Mouse (Mus musculus) heart, embryonic 14.5 days (tissue): ENCODE data around the gene Rab40c. TPM values are rescaled to one million over a fixed set of nuclear protein-coding genes. Genes with fewer than 3 reads are reported as not detected.

Experiments
- ATAC-seq: fragments of 200-750 bp; cut with Nextera tagmentation; 2 replicates; pipeline ENCODE4 v1.8.0; 2017; ENCODE audit warnings: low read depth, moderate TSS enrichment; ENCODE audit not compliant: insufficient number of reproducible peaks, insufficient read depth, low FRiP score
- H3K27ac ChIP-seq, 2 experiments: fragments of 200-500 bp in 1 of 2; fragments of 300-500 bp in 1 of 2; sonication (generic) in 1 of 2; replicated peaks in 1 of 2; 2 replicates each; pipeline ENCODE4 v1.5.1; 2012 to 2014; ENCODE audit warnings: low read depth in 2 of 2, low read length in 2 of 2, control low read depth in 1 of 2, mild to moderate bottlenecking in 1 of 2, mixed read lengths in 1 of 2; ENCODE audit not compliant: control insufficient read depth in 1 of 2, insufficient read depth in 1 of 2
- H3K27me3 ChIP-seq: fragments of 300-500 bp; sonication (generic); 2 replicates; pipeline ENCODE4 v1.6.1; 2014; ENCODE audit warnings: mild to moderate bottlenecking, low read length, control low read depth; ENCODE audit not compliant: control insufficient read depth, insufficient read depth
- H3K36me3 ChIP-seq: fragments of 300-500 bp; sonication (generic); 2 replicates; pipeline ENCODE4 v1.6.1; 2014; ENCODE audit warnings: mild to moderate bottlenecking, control low read depth, low read length, mixed read lengths; ENCODE audit not compliant: control insufficient read depth, insufficient read depth
- H3K4me1 ChIP-seq, 2 experiments: fragments of 200-500 bp in 1 of 2; fragments of 300-500 bp in 1 of 2; sonication (generic) in 1 of 2; 2 replicates each; pipeline ENCODE4 v1.6.1; 2012 to 2014; ENCODE audit warnings: low read length in 2 of 2, control low read depth in 1 of 2, mixed read lengths in 1 of 2; ENCODE audit not compliant: control insufficient read depth in 2 of 2, insufficient read depth in 2 of 2
- H3K4me2 ChIP-seq: fragments of 300-500 bp; sonication (generic); 2 replicates; pipeline ENCODE4 v1.6.1; 2014; ENCODE audit warnings: mild to moderate bottlenecking, low read length
- H3K4me3 ChIP-seq, 2 experiments: fragments of 200-500 bp in 1 of 2; fragments of 300-500 bp in 1 of 2; sonication (generic) in 1 of 2; 2 replicates each; pipeline ENCODE4 v1.5.1; 2012 to 2014; ENCODE audit warnings: low read length in 2 of 2, mild to moderate bottlenecking in 2 of 2, control low read depth in 1 of 2, low read depth in 1 of 2, moderate library complexity in 1 of 2; ENCODE audit not compliant: control insufficient read depth in 1 of 2, insufficient read depth in 1 of 2
- H3K9ac ChIP-seq: fragments of 300-500 bp; sonication (generic); 2 replicates; pipeline ENCODE4 v1.6.1; 2014; ENCODE audit warnings: mild to moderate bottlenecking, low read length
- H3K9me3 ChIP-seq: fragments of 300-500 bp; sonication (generic); 2 replicates; pipeline ENCODE4 v1.6.1; 2016; ENCODE audit warnings: low read length, control low read depth; ENCODE audit not compliant: control insufficient read depth
- WGBS: fragments of 180-500 bp; shearing (Covaris S2); extraction: QIAGEN DNeasy Blood & Tissue Kit; methylation state at CpG from one replicate; pipeline ENCODE4 v1.1.7; 2014; 5-methylcytosine and 5-hydroxymethylcytosine counted together
- polyA plus RNA-seq: library from polyadenylated mRNA; unstranded; fragments of >200 nt; fragmentation: Nextera tagmentation; extraction: Ambion mirVana; gene quantifications from 2 replicates; pipeline ENCODE4 v1.2.1, GENCODE M21; 2014

Rab40c gene
- polyA plus RNA-seq, 1 experiment from 2014 or later: 8.8 TPM

DNA sequence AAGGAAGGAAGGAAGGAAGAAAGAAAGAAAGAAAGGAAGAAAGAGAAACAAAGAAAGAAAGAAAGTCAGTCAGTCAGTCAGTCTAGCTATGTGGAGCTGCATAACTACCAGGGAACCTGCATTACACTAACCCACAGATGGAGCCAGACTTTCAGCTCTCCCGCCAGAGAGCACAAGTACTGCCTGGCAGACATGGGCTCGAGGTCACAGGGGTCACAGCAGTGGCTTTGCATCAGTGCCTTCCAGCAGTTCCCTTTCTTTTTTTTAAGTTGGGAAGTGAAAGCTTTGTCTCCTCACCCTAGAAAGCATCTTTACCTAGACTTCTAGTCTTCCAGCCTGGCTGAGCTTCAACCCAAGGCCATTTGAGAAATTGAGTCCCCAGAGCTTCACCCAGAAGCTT is 24.1 kb downstream of the Rab40c start:
- ATAC-seq: no peak
- Histone ChIP-seq H3K4me1 (peaks cover 2 to 6% of the 10 kb centered on the region in 2 experiments; a peak in 1 of 4 replicates), H3K9me3 (no peaks in the 10 kb centered on the region), H3K27ac (no peak overlapping the region), H3K9ac (no peak overlapping the region), H3K27me3 (no peaks in the 10 kb centered on the region), H3K4me3 (no peak overlapping the region), H3K4me2 (no peak overlapping the region), H3K36me3 (peaks cover 11% of the 10 kb centered on the region)
- WGBS: 38% methylated on average over 2 of the region's 2 CpGs

DNA sequence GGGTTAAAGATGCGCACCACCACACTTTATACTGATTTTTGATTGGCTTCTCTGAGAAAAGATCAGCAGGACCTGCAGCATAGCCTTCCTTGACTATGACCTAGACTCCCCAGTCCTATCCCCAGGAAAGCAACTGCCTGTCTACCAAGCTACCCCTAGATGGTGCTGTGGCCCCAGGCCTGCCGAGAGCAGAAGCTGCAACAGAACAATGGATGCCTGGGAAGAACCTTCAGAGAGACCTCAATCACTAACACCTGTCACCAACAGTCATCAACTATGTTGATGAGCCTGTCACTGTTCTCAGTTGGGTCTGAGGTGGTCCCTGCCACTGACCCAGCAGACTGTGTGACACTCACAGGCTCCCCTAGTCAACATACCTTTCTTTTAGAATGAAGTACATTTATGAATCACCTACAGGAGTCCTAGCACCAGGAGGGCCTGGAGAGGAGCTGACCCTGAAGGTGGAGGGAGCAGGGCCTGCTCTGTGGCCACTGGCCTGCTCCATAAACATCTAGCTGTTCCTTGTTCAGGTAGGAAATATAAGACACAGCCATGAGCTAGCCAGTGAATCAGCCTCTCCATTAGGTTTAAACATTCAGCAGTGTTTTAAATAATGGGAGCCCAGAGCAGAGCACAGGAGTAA is 25.4 kb downstream of the Rab40c start:
- Histone ChIP-seq H3K9me3 (no peaks in the 10 kb centered on the region), H3K4me2 (no peak overlapping the region), H3K4me1 (peaks cover 2 to 6% of the 10 kb centered on the region in 2 experiments; a peak in 1 of 4 replicates), H3K4me3 (no peak overlapping the region), H3K9ac (no peak overlapping the region), H3K36me3 (peaks cover 21% of the 10 kb centered on the region), H3K27ac (no peak overlapping the region), H3K27me3 (no peaks in the 10 kb centered on the region)
- 28% methylated on average over 2 of the region's 2 CpGs for WGBS
- no peak; the same call in 1 of the 2 replicates for ATAC-seq

DNA sequence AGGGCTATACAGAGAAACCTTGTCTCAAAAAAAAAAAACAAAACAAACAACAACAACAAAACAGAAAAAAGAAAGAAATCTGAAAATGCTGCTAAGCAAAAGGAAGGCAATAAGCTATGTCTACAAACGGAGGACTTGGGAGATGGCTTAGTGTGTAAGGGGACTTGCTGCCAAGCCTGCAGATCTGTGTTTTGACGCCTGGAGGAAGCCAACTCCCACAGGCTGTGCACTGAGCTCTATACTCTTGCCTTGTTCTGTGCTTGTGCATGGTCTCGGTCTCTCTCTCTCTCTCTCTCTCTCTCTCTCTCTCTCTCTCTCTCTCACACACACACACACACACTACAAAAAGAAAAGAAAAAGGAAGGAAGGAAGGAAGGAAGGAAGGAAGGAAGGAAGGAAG is 30.7 kb downstream of the Rab40c start:
- Histone ChIP-seq H3K4me2 (no peak overlapping the region), H3K27me3 (no peaks in the 10 kb centered on the region), H3K9ac (no peak overlapping the region), H3K27ac (no peak overlapping the region), H3K9me3 (no peaks in the 10 kb centered on the region), H3K36me3 (peaks cover 51% of the 10 kb centered on the region), H3K4me3 (no peak overlapping the region), H3K4me1 (no peaks in the 10 kb centered on the region)
- no peak for ATAC-seq
- 79% methylated on average over 3 of the region's 3 CpGs for WGBS

DNA sequence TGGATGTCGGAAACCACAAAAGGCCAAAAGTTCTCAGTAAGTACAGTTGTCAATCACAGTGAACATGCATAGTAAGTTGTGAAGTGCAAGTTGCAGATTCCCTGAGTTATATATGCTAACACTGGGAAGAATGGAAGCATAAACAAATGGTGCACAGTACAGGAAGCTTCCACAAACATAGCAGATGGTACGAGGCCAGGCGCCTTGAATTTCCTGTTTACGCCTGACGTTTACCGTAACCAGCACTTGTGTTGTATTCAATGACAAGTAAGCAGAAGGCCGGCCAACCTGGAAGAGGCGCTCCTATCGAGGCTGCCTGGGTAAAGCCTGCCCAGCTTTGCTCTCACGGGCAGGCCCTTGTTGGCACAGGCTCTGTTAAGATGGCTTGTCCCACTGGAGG is 32.1 kb downstream of the Rab40c start:
- WGBS: 78% methylated on average over 10 of the region's 10 CpGs
- no peak overlapping the region for H3K4me2 ChIP-seq
- no peak overlapping the region for H3K27ac ChIP-seq
- H3K4me1 ChIP-seq: no peaks in the 10 kb centered on the region
- H3K27me3 ChIP-seq: no peaks in the 10 kb centered on the region
- no peak overlapping the region for H3K9ac ChIP-seq
- peaks cover 64% of the 10 kb centered on the region for H3K36me3 ChIP-seq
- H3K4me3 ChIP-seq: no peak overlapping the region
- no peak for ATAC-seq
- no peaks in the 10 kb centered on the region for H3K9me3 ChIP-seq

DNA sequence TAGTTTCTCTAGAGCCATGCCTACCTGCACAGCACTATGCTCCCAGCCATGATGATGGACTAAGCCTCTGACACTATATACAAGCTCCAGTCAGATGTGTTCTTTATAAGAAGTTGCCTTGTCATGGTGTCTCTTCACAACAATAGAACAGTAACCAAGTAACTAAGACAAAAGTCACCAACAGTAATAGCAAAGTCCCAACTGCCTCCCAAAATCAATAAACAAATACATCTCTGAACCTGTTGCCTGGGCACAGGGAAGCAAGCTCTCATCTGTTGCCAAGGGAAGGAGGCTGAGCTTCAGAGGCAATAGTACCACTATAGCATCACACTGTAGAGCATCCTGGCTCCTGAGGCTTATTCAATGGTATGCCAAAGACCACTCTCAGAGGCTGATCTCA is 32.7 kb downstream of the Rab40c start:
- no peak overlapping the region for H3K4me2 ChIP-seq
- H3K9ac ChIP-seq: no peak overlapping the region
- no peak overlapping the region for H3K27ac ChIP-seq
- H3K4me3 ChIP-seq: no peak overlapping the region
- no peaks in the 10 kb centered on the region for H3K9me3 ChIP-seq
- H3K4me1 ChIP-seq: no peaks in the 10 kb centered on the region
- no peak for ATAC-seq
- H3K27me3 ChIP-seq: no peaks in the 10 kb centered on the region
- H3K36me3 ChIP-seq: peaks cover 64% of the 10 kb centered on the region

DNA sequence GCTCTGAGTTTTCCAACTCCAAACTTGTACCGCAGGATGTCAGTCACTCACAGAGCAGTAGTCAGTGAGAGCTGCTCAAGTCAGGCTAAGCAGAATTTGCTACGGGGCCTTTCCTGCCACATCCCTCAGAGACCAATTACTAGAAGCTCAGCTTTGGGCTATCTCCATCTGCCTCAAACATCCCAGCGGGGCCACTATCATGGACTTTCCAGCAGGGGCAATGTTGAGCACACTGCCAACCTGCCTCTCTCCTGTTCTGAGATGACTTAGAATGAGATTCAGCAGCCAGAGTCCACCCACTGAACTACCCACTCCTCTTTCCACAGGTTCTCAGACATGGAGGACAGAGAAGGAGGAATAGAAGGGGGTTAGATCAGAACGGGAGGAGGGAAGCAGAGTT is 33.9 kb downstream of the Rab40c start:
- H3K4me3 ChIP-seq: no peak overlapping the region
- 60% methylated on average over 4 of the region's 4 CpGs for WGBS
- H3K9me3 ChIP-seq: no peaks in the 10 kb centered on the region
- no peak overlapping the region for H3K9ac ChIP-seq
- peaks cover 2 to 7% of the 10 kb centered on the region in 2 experiments; a peak in 2 of 4 replicates for H3K4me1 ChIP-seq
- H3K36me3 ChIP-seq: peaks cover 57% of the 10 kb centered on the region
- no peak for ATAC-seq
- no peaks in the 10 kb centered on the region for H3K27me3 ChIP-seq
- H3K4me2 ChIP-seq: no peak overlapping the region
- no peak overlapping the region for H3K27ac ChIP-seq

DNA sequence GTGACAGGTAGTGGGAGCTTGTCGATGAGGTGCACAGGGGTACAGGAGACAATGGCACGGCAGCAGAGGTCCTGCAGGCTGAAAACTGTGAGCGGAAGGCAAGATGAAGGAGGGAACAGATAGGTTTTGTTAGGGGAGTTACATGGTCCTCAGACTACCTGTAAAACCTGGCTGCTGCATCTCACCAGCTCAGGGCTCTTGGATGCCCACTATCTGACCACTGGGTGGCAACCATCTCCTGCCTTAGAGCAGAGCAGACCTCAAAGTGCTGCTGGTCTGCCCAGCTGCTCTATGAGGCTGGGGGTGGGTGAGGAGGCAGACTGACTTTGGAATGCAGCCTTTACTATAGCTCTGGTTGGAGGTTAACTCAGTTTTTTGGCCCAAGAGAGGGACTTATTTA is 35.7 kb downstream of the Rab40c start:
- Histone ChIP-seq H3K27me3 (no peaks in the 10 kb centered on the region), H3K9ac (no peak overlapping the region), H3K36me3 (peaks cover 44% of the 10 kb centered on the region), H3K4me3 (no peak overlapping the region), H3K4me1 (peaks cover 2 to 7% of the 10 kb centered on the region in 2 experiments; a peak in 2 of 4 replicates), H3K9me3 (no peaks in the 10 kb centered on the region), H3K27ac (no peak overlapping the region), H3K4me2 (no peak overlapping the region)
- no peak for ATAC-seq
- WGBS: 92% methylated on average over 3 of the region's 3 CpGs

DNA sequence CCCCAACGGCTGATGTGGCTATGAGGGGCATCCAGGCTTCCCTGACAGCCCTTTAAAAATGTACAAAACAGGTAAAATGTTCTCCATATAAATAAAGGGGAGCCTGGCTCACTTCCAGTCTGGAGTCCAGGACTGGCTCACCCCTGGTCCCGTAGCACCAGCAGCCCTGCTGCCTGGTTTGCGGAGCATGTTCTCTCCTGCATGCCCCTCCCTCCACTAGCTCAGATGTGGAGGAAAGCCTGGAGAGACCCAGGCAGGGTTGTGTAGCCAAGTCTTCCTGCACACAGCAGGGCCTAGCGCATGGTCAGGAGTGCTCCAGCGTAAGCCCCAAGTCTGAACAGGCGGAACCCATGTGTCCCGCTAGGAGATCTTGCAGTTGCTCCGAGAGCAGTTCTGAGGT is 36.3 kb downstream of the Rab40c start:
- H3K4me1 ChIP-seq: peaks cover 2 to 7% of the 10 kb centered on the region in 2 experiments; a peak in 2 of 4 replicates
- H3K9me3 ChIP-seq: no peaks in the 10 kb centered on the region
- no peak for ATAC-seq
- no peaks in the 10 kb centered on the region for H3K27me3 ChIP-seq
- H3K4me2 ChIP-seq: no peak overlapping the region
- H3K9ac ChIP-seq: no peak overlapping the region
- H3K4me3 ChIP-seq: no peak overlapping the region
- WGBS: 86% methylated on average over 8 of the region's 8 CpGs
- no peak overlapping the region for H3K27ac ChIP-seq
- peaks cover 43% of the 10 kb centered on the region for H3K36me3 ChIP-seq
